Mouse (Mus musculus): Measurements from ENCODE around the gene Trpt1. TPM values are rescaled to one million over a fixed set of nuclear protein-coding genes. Genes with fewer than 3 reads are reported as not detected.

The Trpt1 gene
- polyA plus RNA-seq (2014; fragmentation: Illumina TruSeq; extraction: RNeasy Lipid Tissue Mini Kit (QIAGEN cat#74804); ENCODE audit: low read depth, low replicate concordance): not detected

GRCm38 (mm10) chr19:6996006-6996405, at the start of gene Trpt1, which contains the start of gene Nudt22:
TSS of gene Trpt1 (plus strand) at chr19:6996131.
TSS of gene Nudt22 (minus strand) at chr19:6996117.

DNA sequence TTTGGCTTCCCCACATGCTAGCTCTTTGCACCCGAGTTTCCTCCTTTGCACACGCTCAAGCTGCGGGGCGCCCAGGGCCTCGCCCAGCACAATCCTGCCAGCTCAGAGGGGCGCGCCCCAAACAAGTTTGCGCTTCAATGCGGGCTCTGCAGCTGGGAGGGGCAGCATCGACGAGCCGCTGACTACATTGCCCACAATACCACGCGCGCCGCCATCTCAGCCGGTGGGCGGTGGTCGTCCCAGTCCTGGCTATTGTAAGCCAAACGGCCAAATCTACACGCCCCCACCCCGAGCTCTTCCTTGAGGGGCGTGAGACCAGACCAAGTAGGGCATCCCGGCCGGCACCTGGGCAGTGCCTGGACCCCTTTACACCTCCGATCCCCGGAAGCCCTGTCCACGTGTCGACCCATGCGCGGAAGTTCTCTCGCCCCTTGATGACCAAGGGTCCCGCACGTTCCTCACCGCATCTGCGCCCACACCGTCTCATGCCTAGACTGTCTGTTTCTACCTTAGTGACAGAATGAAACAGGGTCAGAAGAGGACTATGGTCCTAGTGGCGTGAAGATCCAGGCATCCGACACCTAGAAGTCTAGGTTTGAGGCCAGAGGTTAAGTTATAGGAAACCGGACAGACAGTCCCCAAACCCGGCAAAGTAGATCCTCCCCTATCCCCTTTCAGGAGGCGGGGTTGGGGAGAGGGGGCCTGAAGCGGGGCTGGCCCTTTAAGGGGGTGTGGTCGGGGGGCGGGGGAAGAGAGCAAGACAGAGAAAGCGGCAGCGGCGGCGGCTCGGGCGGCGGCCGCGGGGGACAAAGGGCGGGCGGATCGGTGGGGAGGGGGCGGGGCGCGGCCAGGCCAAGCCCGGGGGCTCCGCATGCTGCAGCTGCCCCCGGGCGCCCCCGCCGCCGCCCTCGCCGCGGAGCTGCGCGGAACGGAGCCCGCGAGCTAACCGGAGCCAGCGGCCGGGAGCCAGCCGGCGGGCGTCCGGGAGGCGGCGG, 21.4 kb upstream of the Trpt1 start, which contains the start of gene Ppp1r14b:
Ppp1r14b (plus strand) TSS at position 758 of the 995 bp plus-strand sequence.

DNA sequence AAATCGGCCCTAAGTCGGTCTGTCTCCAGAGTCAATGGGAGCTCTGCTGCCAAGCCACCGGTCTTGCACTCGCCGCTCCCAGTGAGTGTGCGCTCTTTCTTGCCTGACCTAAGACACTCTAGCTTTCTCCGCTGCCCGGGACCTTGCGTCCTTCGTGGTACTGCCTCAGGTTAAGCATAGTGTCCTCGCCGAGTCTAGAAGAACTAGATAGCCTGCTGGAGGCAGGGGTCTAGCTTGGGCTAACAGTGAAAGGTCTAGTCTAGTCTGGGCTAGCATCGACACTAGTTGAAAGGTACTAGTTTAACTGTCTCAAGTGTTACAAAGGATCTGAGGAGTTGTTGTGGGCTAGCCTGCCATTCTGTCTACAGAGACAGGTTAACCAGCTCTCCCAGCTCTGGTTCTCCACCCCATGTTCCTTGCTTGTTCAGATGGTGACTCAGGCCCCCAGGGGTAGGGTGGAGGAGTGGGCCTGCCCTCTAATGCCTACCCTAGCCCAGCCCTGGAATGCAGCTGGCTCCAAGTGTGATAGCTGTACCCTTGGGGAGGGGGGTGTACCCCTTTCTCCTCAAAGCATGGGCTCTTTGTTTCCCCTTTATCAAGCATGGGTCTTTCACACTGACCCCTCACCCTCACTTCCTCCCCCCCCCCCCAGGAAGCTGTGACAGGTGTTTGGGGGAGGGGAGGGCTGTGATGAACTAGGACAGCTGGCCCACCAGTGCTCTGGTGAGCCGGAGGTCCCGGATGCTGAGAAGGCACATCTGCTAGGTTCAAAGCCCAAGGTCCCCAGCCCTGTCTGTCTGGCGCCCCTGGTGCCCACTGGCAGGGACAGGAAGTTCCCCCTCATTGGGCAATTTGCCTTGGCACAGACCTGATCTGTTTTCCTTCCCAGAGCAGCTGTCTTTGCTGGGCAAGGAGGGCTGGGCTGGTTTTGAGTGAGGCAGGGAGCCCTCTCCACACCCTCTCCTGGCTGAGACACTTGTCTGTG, 20.1 kb upstream of the Trpt1 start, which contains the start of gene Plcb3:
Plcb3 (minus strand) TSS at position 934 of the 985 bp plus-strand sequence.

DNA sequence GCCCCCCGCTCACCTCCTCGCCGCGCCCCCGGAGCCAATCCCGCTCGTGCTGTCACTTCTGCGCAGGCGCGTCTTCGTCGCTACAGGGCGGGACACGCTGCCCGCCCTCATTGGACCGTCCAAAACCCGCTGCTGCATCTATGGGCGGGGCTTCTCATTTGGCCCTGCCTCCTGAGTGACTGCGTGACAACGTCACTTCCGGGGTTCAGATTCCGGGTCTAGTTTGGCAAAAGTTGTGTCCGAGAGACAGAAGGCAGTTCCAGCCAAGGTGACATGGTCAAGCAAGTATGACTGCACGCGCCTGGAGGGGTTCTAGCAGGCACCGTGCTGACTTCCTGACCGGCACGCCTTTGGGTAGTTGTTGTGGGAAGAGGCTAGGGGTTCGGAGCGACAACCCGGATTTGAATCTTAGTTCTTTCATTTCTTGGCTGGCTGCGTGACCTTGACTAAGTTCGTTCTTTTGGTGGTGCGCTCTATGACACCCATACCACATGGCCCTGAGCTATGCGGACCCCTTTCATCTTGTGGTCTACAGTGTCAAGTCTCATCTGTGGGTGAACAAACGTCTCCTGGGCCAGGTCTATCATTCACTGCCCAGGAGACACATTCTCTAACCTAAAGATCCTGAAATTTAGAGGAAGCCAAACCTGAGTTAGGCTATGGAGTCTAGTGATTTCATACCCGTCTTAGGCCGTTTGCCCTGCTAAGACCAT, 15.4 kb upstream of the Trpt1 start, which contains the start of gene Fkbp2:
Fkbp2 (minus strand) TSS at position 121 of the 713 bp plus-strand sequence.

DNA sequence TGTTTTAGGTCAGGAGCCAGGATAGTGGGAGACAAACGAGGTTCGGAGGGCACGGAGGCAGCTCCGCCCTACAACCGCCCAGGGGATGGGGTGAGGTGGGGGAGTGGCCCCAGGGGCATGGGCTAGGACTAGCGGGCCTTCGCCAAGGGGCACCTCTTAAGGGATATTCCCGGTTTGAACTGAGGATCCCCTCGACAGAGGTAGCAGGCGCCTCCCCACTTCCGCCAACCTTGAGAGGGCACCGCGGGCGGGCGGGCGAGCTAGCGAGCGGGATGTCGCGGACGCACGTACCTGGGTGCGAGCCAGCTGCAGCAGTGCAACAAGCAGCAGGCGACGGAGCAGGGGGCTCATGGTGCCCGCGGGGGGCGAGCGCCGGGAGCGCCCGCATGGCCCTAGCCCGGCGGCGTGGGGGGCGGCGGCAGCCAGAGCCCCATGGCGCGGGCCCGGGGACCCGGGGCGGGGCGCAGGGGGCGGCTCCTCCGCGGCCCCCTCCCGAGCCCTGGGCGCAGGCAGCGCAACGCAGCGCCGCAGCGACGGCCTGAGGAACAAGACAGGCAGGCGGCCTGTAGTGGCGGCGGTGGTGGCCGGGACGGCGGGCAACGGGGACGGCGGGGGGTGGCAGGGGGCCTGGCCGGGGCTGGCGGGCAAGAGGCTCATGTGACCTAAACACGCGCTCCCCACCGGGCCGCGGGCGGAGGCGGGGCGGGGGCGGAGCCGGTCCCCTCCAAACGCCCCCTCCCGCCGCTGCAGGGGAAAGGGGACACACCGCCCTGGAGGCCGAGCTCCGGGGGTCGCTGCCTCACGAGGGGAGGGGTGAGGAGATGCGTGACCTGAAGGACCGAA, 8.6 kb upstream of the Trpt1 start, which contains the start of gene Vegfb:
Vegfb (minus strand) TSS at position 591 of the 843 bp plus-strand sequence.

GRCm38 (mm10) chr19:6992011-6992858, 3.7 kb upstream of the Trpt1 start, which contains the start of gene Dnajc4:
TSS of gene Dnajc4 (minus strand) at chr19:6992572.

DNA sequence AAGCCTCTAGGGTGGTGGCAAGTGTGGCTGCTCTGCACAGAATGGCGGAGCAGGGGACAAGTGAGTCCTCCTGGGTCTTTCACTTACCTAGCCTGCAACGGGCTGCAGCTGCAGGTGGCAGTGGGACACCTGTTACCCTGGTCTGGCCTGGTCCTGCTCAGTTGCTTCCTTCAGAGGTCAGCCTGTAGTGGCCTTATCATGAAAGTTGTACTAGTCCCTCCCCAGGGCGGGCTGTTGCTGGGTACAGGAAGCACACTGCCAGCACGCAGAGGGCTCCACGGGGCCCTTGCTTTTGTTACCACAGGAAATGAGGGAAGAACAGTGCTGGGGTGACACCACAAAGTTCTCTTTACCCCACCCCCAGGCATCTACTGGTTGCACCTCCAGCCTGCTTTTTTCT, 23.3 kb downstream of the Trpt1 start, which contains the start of gene Fermt3:
Fermt3 (minus strand) TSS at position 279 of the 400 bp plus-strand sequence.

DNA sequence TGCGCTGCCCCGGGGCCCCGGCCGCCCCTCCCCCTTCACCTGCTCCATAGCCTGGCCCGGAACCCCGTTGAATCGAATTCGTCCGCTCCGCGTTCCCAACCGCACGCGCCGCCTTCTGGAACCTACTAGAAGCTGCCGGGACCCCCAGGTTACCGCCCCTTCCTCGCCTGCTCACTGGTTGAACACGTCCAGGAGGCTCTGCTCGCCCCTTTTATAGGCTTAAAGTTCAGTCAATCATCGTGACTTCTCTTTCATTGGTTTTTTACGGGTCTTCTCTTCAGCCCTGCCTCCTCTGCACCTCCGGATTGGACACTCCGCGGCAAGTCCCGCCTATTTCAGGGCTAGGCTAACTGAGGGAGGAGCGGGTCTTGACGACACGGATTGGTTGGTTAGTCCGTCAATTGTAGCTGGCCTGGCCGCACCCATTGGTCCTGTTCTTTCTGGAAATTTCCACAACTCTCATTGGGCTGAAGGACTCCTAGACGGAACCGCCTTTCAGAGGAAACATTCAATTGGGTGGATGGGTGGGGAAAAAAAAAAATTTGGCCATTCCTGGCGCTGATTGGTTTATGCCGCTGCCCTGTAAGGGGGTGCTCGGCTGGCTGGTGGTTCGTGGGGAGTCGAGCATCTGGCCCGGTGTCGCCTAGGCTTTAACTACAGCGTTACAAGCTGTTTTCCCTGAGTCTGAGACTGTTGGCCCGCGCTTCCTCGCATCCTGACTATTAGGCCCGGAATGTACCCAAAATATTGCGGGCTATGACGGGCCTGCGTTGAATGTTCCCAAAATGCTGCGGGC, 44.1 kb downstream of the Trpt1 start, which contains the start of gene Stip1:
Stip1 (minus strand) TSS at position 127 of the 796 bp plus-strand sequence.

Other genes starting within 250 kb of the Trpt1 start
- not detected for gene Rps6ka4, start 155.5 kb upstream of the Trpt1 start, polyA plus RNA-seq (2014; fragmentation: Illumina TruSeq; extraction: RNeasy Lipid Tissue Mini Kit (QIAGEN cat#74804); ENCODE audit: low read depth, low replicate concordance)
- not detected for gene Ccdc88b, start 137.9 kb upstream of the Trpt1 start, polyA plus RNA-seq (2014; fragmentation: Illumina TruSeq; extraction: RNeasy Lipid Tissue Mini Kit (QIAGEN cat#74804); ENCODE audit: low read depth, low replicate concordance)
- 17.5 TPM for gene Trmt112, start 86.4 kb upstream of the Trpt1 start, polyA plus RNA-seq (2014; fragmentation: Illumina TruSeq; extraction: RNeasy Lipid Tissue Mini Kit (QIAGEN cat#74804); ENCODE audit: low read depth, low replicate concordance)
- 192 TPM for gene Prdx5, start 86.0 kb upstream of the Trpt1 start, polyA plus RNA-seq (2014; fragmentation: Illumina TruSeq; extraction: RNeasy Lipid Tissue Mini Kit (QIAGEN cat#74804); ENCODE audit: low read depth, low replicate concordance)
- 2.4 TPM for gene Esrra, start 74.3 kb upstream of the Trpt1 start, polyA plus RNA-seq (2014; fragmentation: Illumina TruSeq; extraction: RNeasy Lipid Tissue Mini Kit (QIAGEN cat#74804); ENCODE audit: low read depth, low replicate concordance)
- gene Catsperz, start 70.8 kb upstream of the Trpt1 start, polyA plus RNA-seq (2014; fragmentation: Illumina TruSeq; extraction: RNeasy Lipid Tissue Mini Kit (QIAGEN cat#74804); ENCODE audit: low read depth, low replicate concordance): not detected
- gene Kcnk4, start 61.6 kb upstream of the Trpt1 start, polyA plus RNA-seq (2014; fragmentation: Illumina TruSeq; extraction: RNeasy Lipid Tissue Mini Kit (QIAGEN cat#74804); ENCODE audit: low read depth, low replicate concordance): not detected
- gene Bad, start 54.3 kb upstream of the Trpt1 start, polyA plus RNA-seq (2014; fragmentation: Illumina TruSeq; extraction: RNeasy Lipid Tissue Mini Kit (QIAGEN cat#74804); ENCODE audit: low read depth, low replicate concordance): 1.1 TPM
- not detected for gene Gpr137, start 53.7 kb upstream of the Trpt1 start, polyA plus RNA-seq (2014; fragmentation: Illumina TruSeq; extraction: RNeasy Lipid Tissue Mini Kit (QIAGEN cat#74804); ENCODE audit: low read depth, low replicate concordance)
- 4.0 TPM for gene Ppp1r14b, start 21.2 kb upstream of the Trpt1 start, polyA plus RNA-seq (2014; fragmentation: Illumina TruSeq; extraction: RNeasy Lipid Tissue Mini Kit (QIAGEN cat#74804); ENCODE audit: low read depth, low replicate concordance)
- gene Plcb3, start 19.7 kb upstream of the Trpt1 start, polyA plus RNA-seq (2014; fragmentation: Illumina TruSeq; extraction: RNeasy Lipid Tissue Mini Kit (QIAGEN cat#74804); ENCODE audit: low read depth, low replicate concordance): 1.8 TPM
- gene Fkbp2, start 15.6 kb upstream of the Trpt1 start, polyA plus RNA-seq (2014; fragmentation: Illumina TruSeq; extraction: RNeasy Lipid Tissue Mini Kit (QIAGEN cat#74804); ENCODE audit: low read depth, low replicate concordance): 13.6 TPM
- gene Vegfb, start 8.5 kb upstream of the Trpt1 start, polyA plus RNA-seq (2014; fragmentation: Illumina TruSeq; extraction: RNeasy Lipid Tissue Mini Kit (QIAGEN cat#74804); ENCODE audit: low read depth, low replicate concordance): 10.3 TPM
- gene Dnajc4, start 3.6 kb upstream of the Trpt1 start, polyA plus RNA-seq (2014; fragmentation: Illumina TruSeq; extraction: RNeasy Lipid Tissue Mini Kit (QIAGEN cat#74804); ENCODE audit: low read depth, low replicate concordance): not detected
- gene Nudt22, start within 50 bp of the Trpt1 start, polyA plus RNA-seq (2014; fragmentation: Illumina TruSeq; extraction: RNeasy Lipid Tissue Mini Kit (QIAGEN cat#74804); ENCODE audit: low read depth, low replicate concordance): not detected
- not detected for gene Fermt3, start 23.3 kb downstream of the Trpt1 start, polyA plus RNA-seq (2014; fragmentation: Illumina TruSeq; extraction: RNeasy Lipid Tissue Mini Kit (QIAGEN cat#74804); ENCODE audit: low read depth, low replicate concordance)
- gene Stip1, start 43.8 kb downstream of the Trpt1 start, polyA plus RNA-seq (2014; fragmentation: Illumina TruSeq; extraction: RNeasy Lipid Tissue Mini Kit (QIAGEN cat#74804); ENCODE audit: low read depth, low replicate concordance): 47.9 TPM
- gene Macrod1, start 60.7 kb downstream of the Trpt1 start, polyA plus RNA-seq (2014; fragmentation: Illumina TruSeq; extraction: RNeasy Lipid Tissue Mini Kit (QIAGEN cat#74804); ENCODE audit: low read depth, low replicate concordance): 3.9 TPM
- 5.8 TPM for gene Flrt1, start 109.6 kb downstream of the Trpt1 start, polyA plus RNA-seq (2014; fragmentation: Illumina TruSeq; extraction: RNeasy Lipid Tissue Mini Kit (QIAGEN cat#74804); ENCODE audit: low read depth, low replicate concordance)
- 21.5 TPM for gene Otub1, start 210.2 kb downstream of the Trpt1 start, polyA plus RNA-seq (2014; fragmentation: Illumina TruSeq; extraction: RNeasy Lipid Tissue Mini Kit (QIAGEN cat#74804); ENCODE audit: low read depth, low replicate concordance)
- gene Cox8a, start 221.5 kb downstream of the Trpt1 start, polyA plus RNA-seq (2014; fragmentation: Illumina TruSeq; extraction: RNeasy Lipid Tissue Mini Kit (QIAGEN cat#74804); ENCODE audit: low read depth, low replicate concordance): 184 TPM
- gene Naa40, start 245.1 kb downstream of the Trpt1 start, polyA plus RNA-seq (2014; fragmentation: Illumina TruSeq; extraction: RNeasy Lipid Tissue Mini Kit (QIAGEN cat#74804); ENCODE audit: low read depth, low replicate concordance): 10.4 TPM

All from kidney, adult 10 weeks (tissue).